Mouse (Mus musculus) G1E-ER4 (cell line): Measurements from ENCODE around the gene Asb16. TPM values are rescaled to one million over a fixed set of nuclear protein-coding genes. Genes with fewer than 3 reads are reported as not detected.

Source experiments
- GATA1 ChIP-seq: IDR thresholded peaks from one replicate; pipeline ENCODE4 v1.8.0; 2012; ENCODE audit warnings: low read length, inconsistent platforms
- polyA plus RNA-seq: library from polyadenylated mRNA; stranded (reverse); fragments of >175 nt; gene quantifications from 2 replicates; pipeline ENCODE4 v1.2.3, GENCODE M21; 2012

Asb16 gene
- polyA plus RNA-seq, 1 experiment, result not detected

DNA sequence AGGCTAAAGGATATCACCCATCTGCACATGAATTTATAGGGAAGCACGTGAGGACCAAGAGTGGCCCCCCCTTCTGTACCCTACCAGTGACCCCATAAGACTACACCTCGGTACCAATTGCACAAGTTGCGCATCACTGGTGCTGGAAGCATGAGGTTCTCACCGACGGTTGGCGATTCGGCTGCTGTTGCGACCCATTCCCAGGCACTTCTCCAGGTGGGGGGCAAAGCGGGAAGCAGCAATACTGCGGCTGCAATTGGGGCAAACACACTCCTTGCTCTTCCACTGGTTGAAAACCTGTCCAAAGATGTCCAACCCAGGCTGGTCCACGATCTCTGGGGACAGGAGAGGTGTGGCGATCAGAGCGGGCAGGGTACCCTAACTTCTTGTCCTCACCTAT is 25.4 kb downstream of the Asb16 start:
- TF ChIP-seq GATA1, result no peak

DNA sequence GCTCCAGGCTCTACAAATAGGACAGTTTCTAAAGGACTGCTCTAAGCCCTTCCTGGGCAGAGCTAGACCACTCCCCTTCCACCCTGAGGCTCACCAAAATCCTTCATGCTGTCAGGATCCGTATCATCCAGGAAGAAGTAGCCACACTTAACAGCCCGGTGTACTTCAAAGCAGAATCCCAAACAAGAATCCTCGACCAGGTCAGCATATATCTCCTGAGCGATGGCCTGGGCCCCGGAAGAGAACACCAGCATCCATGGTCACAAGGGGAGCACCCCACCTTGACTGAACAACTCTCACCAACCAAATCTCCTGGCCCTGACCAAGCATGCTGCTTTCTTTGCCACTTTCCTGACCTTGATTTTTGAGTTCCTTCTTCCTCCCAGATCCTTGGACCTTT is 25.9 kb downstream of the Asb16 start:
- no peak for TF ChIP-seq GATA1

DNA sequence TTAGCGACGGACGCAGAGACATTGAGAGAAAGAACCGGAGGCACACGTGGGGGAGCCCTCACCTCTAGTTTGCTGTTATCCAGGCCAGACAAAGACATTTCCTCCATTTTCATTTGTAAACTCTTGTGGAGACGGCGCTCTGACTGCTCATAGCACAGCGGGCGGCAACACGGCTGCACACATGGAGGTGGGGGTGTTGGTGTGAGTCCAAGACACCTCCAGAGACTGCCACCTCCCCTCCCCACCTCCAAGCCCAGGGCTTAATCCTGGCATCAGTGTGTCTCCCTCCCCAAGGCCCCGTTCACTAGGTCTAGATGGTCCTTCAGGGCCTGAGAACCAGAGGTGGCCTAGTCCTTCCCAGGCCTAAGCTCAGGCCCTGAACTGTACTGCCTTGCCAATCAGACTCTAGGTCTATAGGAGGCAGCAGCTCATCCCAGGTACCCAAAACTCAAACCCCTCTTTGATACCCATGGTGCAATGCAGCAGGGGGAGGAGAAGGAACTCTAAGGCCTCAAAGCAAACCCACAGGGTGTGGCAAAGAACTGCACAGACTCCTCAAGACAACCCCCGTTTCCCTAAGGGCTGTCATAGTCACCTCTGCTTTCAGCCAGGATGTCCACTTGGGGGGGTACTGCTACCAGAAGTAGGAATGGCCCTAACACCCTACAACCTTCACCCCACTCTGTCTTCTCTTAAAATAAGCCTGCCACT is 26.5 kb downstream of the Asb16 start:
- TF ChIP-seq GATA1, result no peak

DNA sequence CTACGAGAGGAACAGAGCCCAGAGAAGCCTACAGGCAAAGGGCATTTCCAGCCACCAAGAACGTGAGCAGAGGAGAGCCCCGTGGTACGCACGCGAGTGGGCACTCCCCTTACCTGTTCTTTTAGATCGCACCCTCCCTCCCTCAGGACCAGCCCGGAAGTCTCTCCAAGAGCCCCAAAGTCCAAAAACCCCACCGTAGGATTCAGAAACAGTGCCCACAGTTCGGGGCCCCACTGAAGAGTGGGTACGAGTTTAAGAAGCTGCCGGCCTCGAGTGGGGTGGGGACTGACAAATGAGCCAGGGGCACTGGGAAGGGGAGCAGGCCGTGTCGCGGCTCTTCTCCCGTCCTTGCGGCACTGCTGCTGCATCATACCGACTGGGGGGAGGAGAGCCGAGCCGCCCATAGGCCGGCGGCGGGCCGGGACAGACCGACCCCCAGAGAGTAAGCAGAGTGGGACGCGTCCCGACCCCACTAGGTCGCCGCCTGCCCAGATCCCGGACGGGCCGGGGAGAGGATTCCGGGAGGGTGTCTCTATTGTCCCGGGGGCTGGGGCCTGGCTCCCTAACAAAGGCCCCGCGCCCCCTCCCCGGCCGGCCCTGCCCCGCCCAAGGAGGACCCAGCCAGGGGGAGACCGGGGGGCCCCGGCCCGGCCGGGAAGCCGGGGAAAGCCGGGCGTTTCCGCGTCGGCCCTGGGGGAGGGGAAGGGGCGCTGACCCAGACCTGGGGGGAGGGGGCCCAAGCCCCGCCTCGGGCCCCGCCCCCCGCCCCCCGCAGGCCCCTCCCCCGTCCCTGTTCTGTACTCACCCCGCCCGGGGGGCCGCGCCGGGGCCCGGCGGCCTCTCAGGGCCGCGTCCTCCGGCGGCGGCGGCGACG is 27.3 kb downstream of the Asb16 start:
- TF ChIP-seq GATA1, result no peak

DNA sequence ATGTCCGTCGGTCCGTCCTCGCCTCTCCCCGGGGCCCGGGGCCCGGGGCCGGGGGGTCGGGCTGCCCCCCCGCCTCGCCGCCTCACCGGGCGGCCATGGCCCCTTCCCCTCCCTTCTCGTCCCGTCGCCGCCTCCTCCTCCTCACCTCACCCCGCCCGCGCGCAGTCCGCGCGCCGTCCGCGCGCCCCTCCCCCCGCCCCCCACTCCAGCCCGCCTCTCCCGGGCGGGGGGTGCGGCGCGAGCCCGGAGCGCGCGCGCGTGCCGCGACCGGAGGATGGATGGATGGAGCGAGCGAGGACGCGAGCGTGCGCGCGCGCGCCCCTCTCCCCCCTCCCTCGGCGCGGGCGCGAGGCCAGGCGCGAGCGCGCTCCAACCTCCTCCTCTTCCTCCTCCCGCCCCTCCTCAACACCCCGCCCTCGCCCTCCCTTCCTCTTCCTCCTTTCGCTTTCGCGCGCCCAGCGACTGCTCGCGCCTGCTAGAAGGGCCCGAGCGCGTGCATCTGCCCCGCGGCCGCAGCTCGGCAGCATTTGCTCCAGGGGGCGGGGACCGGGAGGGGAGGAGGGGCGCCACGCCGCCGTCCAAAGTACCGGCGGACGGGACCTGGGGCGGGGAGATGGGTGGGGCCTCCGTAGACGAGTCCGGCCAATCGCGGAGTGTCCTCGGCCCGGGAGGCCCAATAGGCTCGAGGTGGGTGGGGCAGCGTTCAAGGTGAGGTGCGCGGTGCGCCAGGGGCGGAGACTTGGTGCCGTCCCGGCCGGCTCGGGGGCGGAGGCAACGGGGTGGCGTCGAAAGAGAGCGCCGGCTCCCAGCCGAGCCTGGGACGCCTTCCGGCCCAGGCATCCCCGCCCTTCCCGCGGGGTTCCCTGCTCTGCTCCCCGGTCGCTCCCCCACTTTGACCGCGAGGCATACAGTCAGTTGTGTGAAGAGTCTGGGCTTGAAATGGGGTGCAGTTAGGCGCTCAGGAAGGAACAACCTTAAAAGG is 28.2 kb downstream of the Asb16 start, which contains the start of gene Atxn7l3:
Gene Atxn7l3, minus strand, starts transcription at position 141 of the 982 bp plus-strand sequence.
- TF ChIP-seq GATA1, result no peak

DNA sequence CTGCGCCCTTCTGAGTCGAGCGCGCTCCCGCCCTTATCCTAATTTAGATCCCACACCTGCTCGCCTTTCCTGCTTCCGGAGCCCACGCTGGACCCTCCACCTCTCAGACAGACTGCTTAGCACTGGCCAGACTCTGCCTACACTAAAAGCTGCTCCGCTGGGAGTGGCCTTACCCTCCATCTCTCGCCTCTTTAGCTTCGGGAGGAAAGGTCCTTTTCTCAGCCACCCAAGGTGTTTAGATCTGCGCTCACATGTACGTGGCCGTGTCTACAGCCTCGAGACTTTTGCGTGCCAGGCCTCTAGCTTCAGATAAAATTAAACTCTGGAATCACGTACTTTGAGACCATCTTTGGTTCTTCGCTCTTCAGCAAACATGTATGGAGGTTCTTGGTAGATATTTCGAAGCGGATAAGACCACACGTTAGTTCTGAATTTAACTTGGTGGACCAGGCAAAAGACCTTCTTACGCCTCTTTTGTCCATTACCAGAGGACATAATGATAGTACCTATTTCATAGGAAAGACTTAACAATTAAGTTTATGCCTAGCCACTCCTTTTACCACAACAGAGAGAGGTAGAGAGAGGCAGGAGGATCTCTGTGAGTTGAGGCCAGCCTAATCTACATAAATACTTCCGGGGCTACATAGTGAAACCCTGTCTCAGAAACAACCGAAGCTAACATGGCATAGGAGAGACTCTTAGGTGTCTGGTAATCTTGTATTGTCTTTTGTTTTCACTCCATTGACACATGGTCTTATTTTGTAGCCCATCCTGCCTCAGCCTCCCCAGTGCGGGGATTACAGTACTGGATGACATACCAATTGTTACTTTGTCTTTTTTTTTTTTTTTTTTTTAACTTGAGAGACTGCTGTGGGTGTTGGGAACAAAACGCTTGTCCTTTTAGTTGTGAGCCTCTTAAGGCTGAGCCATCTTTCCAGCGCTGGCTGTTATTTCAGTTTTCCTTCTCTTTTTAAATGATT is 29.3 kb downstream of the Asb16 start:
- no peak for TF ChIP-seq GATA1

DNA sequence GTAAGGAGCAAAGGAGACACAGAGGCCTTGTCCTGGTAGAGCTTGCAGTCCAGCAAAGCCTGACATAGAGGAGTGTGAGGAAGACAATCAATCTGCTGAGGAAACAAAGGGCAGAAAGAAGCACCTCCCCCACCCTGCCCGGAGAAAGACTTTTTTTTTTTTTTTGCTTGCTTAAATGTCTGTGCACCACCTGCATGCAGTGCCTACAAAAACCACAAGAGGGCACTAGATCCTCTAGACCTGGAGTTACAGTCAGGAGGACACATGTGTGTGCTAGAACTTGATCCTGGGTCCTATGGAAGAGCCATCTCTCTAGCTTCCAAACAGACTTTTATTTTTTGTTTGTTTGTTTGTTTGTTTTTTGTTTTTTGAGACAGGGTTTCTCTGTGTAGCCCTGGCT is 31.3 kb downstream of the Asb16 start:
- TF ChIP-seq GATA1, result no peak

DNA sequence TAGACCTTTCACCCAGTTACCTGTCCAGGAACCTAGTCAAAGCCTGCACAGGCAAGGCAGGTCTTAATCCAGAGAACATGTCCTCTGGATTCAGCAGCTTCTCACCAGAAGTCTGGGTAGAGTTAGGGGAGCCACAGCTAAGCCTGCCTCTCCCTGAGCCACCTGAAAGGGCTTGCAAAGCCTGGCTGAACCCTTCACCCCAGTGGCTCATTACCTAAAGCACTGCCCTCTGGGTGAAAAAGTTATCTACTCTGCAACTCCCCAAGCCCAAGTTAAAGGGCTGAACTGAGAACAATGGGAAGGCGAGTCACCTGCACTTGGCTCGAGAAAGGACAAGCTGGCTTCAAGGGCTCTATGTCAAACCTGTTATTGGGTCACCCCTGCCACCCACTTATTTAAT is 35.6 kb downstream of the Asb16 start:
- TF ChIP-seq GATA1, result no peak

DNA sequence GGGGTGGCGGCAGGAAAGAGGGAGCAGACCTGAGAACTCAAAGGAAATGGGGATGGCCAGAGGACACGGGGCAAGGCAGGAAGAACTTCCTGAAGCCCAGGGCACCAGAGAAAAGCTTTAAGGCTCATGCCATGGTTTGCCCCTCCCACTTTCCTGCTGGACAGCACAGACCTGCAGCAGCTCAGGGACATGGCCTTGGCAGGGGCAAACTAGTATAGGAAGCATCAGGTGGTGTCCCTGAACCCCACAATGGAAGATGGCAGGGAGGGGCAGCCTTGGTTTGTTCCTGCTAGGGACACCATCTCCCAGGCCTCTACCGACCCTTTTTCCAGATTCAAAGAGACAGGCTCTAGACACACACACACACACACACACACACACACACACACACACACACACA is 36.8 kb downstream of the Asb16 start:
- TF ChIP-seq GATA1, result no peak

DNA sequence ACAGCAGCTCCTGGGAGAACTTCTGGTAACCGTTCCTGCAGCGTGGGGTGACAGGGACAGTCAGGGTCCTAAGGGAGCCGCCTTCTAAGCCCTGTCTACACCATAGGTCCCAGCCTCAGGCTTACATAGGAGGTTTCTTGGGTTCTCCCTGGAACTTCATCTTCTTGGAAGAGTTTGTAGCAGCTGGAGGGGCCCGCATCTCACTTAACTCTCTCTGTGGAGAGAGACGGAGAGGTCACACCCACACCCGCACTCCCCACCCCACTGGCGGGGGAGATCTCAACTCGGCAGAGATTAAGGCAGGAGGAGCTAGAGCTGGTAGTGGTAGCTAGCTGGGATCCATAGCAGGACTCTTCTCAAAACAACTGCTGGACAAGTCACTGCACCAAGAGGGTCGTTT is 39.6 kb downstream of the Asb16 start:
- no peak for TF ChIP-seq GATA1

DNA sequence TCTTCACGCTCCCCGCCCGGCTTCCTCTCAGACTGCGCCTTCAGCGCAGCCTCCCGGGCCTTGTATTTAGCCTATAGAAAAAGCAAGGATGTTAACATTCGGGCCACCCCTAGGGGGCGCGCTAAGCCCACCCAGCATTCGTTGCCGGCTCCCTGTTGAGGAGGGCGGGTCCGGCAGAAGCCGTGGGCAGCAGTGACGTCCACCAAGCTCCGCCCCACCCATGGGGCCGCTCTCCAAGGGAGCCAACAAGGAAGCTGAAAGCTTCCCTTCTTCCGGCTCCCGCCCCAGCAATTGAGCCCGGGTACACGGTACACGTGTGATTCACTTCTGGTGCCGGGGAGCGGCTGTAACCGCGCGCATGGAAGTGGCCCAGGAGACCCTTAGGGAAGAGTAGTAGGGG is 40.4 kb downstream of the Asb16 start:
- no peak for TF ChIP-seq GATA1

DNA sequence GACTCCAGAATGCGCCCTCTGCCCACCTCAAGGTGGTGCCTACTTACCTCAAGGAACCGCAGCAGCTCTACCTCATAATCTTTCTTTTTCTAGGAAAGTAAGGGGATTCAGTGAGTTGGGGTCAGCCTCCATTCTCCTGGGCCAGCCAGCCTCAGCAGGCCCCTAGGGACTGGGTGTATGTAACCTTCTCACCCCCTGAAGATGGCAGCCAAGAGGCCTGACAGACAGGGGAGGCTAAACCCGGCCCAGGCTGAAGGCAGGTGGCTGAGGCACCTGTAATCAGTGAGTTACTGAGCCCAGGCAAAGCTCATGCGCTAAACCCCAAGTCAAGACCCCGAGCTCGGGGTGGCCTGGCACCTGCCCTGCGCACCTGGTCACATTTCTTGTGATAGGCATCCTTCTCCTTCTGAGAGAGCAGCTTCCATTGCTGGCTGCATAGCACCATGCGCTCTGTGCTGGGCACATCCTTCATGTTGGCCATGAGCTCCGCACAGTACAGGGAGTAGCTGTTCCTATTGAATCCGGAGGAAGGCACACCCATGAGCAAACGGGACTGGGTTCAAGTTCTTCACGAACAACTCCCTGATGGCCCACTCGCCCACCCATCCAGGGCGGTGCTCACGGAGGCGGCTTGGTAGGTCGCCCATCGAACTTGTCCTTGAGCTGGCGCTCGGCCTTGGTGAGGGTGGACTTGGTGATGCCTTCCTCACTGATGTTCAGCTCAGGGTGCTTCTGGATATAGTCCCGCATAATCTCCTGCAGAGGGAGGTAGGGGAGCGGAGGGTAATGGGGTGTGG is 41.5 kb downstream of the Asb16 start:
- no peak for TF ChIP-seq GATA1

DNA sequence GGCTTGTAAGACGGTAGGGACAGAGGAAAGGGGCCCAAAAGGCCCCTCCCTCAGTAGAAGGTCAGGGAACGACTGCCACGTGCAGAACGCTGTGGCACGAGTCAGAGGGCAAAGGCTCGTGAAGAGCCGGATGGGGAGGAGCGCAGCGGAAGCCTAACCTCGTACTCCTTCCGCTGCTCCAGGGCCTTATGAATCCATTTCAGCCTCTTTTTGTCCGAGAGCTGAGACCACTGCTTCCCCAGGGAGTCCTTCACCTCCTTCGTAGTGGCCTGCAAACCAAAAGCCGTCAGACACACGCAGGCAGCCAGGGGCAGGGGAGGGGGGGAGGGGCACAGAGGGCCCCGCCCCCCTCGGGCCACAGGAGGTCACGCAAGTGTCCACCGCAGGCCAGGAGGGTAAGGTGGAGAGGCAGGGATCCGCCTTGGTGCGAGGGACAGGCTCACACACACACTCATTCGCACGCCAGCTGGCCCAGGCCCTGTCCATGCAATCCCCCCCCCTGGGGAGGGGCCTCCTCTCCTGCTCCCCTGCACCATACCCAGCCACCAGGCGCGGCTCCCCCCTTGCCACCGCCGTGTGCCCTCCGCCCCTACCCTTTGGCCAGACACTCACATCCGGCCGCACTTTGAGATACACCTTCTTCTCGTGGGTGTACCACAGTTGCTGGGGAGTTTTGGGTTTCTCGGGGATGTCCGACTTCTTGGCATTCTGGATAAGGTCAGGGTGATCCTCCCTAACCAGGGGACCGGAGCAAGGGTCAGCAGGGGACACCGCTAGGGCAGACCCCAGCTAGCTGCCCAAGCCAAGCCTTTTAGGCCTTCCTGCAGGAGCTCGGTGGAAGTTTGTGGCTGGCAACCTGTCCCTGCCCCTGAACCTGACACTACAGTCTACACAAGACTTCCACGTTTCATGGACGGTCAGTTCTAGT is 42.5 kb downstream of the Asb16 start:
- no peak for TF ChIP-seq GATA1
